Mouse (Mus musculus): ENCODE measurements around the gene Asxl2. TPM values are rescaled to one million over a fixed set of nuclear protein-coding genes. Genes with fewer than 3 reads are reported as not detected.

Asxl2 gene
- polyA plus RNA-seq (2016; fragmentation: Nextera tagmentation; extraction: Ambion mirVana): 19.2 and 20.9 TPM in 2 replicates

- ATAC-seq (ENCODE audit: low FRiP score): peak; percentile 95
- under 1% methylated on average over 53 of the region's 53 CpGs for WGBS
- H3K4me1 ChIP-seq: peaks cover 17% of the 10 kb centered on the region
- peak within 1 kb of the TSS; percentile 63 for H3K4me2 ChIP-seq (replicated peaks)
- H3K4me3 ChIP-seq: peak within 1 kb of the TSS; percentile 91
- H3K9ac ChIP-seq: peak within 1 kb of the TSS; percentile 91
- no peaks in the 10 kb centered on the region for H3K27me3 ChIP-seq
- no peaks in the 10 kb centered on the region for H3K9me3 ChIP-seq (replicated peaks)
- peak within 1 kb of the TSS; percentile 96 for H3K27ac ChIP-seq
- H3K36me3 ChIP-seq: peaks cover 10% of the 10 kb centered on the region
Measured at GRCm38 (mm10) chr12:3426530-3427034, at the start of gene Asxl2. Gene Asxl2, plus strand, starts transcription at chr12:3426857.

- 15% methylated on average over 3 of the region's 3 CpGs for WGBS
- no peak overlapping the region for H3K9ac ChIP-seq
- no peak overlapping the region for H3K4me3 ChIP-seq
- H3K4me2 ChIP-seq (replicated peaks): no peak overlapping the region
- H3K27ac ChIP-seq: no peak overlapping the region
- peaks cover 55% of the 10 kb centered on the region for H3K36me3 ChIP-seq
- peaks cover 10% of the 10 kb centered on the region for H3K4me1 ChIP-seq
- no peaks in the 10 kb centered on the region for H3K27me3 ChIP-seq
- no peak for ATAC-seq (ENCODE audit: low FRiP score)
- no peaks in the 10 kb centered on the region for H3K9me3 ChIP-seq (replicated peaks)
Measured at GRCm38 (mm10) chr12:3377190-3377589, 49.5 kb upstream of the Asxl2 start.

- H3K36me3 ChIP-seq: peaks cover 61% of the 10 kb centered on the region
Measured at GRCm38 (mm10) chr12:3377755-3378154, 48.9 kb upstream of the Asxl2 start.

GRCm38 (mm10) chr12:3384860-3385259, 41.8 kb upstream of the Asxl2 start:
- H3K27me3 ChIP-seq: no peaks in the 10 kb centered on the region
- H3K27ac ChIP-seq: no peak overlapping the region
- H3K4me3 ChIP-seq: no peak overlapping the region
- no peak overlapping the region for H3K9ac ChIP-seq
- H3K4me1 ChIP-seq: peaks cover 9% of the 10 kb centered on the region
- H3K36me3 ChIP-seq: peaks cover 69% of the 10 kb centered on the region
- WGBS: 65% methylated on average over 1 of the region's 1 CpGs
- H3K4me2 ChIP-seq (replicated peaks): no peak overlapping the region
- no peaks in the 10 kb centered on the region for H3K9me3 ChIP-seq (replicated peaks)
- ATAC-seq (ENCODE audit: low FRiP score): no peak

More at GRCm38 (mm10) chr12:3377755-3378154, 48.9 kb upstream of the Asxl2 start:
- Histone ChIP-seq H3K9ac (no peak overlapping the region), H3K4me3 (no peak overlapping the region), H3K27me3 (no peaks in the 10 kb centered on the region), H3K9me3 (replicated peaks) (no peaks in the 10 kb centered on the region), H3K4me2 (replicated peaks) (no peak overlapping the region), H3K4me1 (peaks cover 5% of the 10 kb centered on the region; the same call in 1 of the 2 replicates), H3K27ac (no peak overlapping the region)
- no peak for ATAC-seq (ENCODE audit: low FRiP score)
- 79% methylated on average over 5 of the region's 5 CpGs for WGBS

- 86% methylated on average over 6 of the region's 6 CpGs for WGBS
Measured at GRCm38 (mm10) chr12:3385271-3385670, 41.4 kb upstream of the Asxl2 start.

GRCm38 (mm10) chr12:3385940-3386339, 40.7 kb upstream of the Asxl2 start:
- peaks cover 9% of the 10 kb centered on the region for H3K4me1 ChIP-seq
- ATAC-seq (ENCODE audit: low FRiP score): peak; percentile 41; the same call in 1 of the 2 replicates
- peaks cover 73% of the 10 kb centered on the region for H3K36me3 ChIP-seq
- H3K27me3 ChIP-seq: no peaks in the 10 kb centered on the region
- peak overlapping the region; percentile 52; the same call in 1 of the 2 replicates for H3K27ac ChIP-seq
- no peak overlapping the region for H3K4me3 ChIP-seq
- WGBS: 65% methylated on average over 10 of the region's 10 CpGs
- H3K9me3 ChIP-seq (replicated peaks): no peaks in the 10 kb centered on the region
- no peak overlapping the region for H3K4me2 ChIP-seq (replicated peaks)
- H3K9ac ChIP-seq: no peak overlapping the region

More at GRCm38 (mm10) chr12:3385271-3385670, 41.4 kb upstream of the Asxl2 start:
- no peak overlapping the region for H3K4me2 ChIP-seq (replicated peaks)
- H3K9me3 ChIP-seq (replicated peaks): no peaks in the 10 kb centered on the region
- peaks cover 9% of the 10 kb centered on the region for H3K4me1 ChIP-seq
- H3K27me3 ChIP-seq: no peaks in the 10 kb centered on the region
- H3K27ac ChIP-seq: no peak overlapping the region
- ATAC-seq (ENCODE audit: low FRiP score): no peak
- H3K4me3 ChIP-seq: no peak overlapping the region
- H3K9ac ChIP-seq: no peak overlapping the region
- H3K36me3 ChIP-seq: peaks cover 71% of the 10 kb centered on the region

DNA sequence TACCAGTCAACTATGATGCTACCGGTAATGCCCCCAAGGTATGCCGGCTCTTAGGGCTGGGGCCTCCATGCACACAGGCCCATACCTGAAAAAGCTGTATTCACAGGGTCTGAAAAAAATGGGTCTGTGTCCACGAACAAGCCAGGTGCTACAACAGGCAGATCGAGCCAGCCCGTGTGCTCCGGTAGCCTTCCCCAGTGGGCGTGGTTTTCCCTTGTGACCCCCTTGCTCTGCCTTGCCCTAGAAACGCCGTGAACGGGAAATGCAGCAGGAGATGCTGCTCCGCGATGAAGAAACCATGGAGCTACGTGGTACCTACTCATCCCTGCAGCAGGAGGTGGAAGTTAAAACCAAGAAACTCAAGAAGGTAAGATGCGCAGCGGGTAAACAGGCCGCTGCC, 38.8 kb upstream of the Asxl2 start:
- Histone ChIP-seq H3K27ac (no peak overlapping the region), H3K9me3 (replicated peaks) (no peaks in the 10 kb centered on the region), H3K4me2 (replicated peaks) (no peak overlapping the region), H3K27me3 (no peaks in the 10 kb centered on the region), H3K9ac (no peak overlapping the region), H3K4me3 (no peak overlapping the region), H3K4me1 (peaks cover 9% of the 10 kb centered on the region), H3K36me3 (peaks cover 67% of the 10 kb centered on the region)
- ATAC-seq (ENCODE audit: low FRiP score): no peak
- WGBS: 93% methylated on average over 16 of the region's 16 CpGs

DNA sequence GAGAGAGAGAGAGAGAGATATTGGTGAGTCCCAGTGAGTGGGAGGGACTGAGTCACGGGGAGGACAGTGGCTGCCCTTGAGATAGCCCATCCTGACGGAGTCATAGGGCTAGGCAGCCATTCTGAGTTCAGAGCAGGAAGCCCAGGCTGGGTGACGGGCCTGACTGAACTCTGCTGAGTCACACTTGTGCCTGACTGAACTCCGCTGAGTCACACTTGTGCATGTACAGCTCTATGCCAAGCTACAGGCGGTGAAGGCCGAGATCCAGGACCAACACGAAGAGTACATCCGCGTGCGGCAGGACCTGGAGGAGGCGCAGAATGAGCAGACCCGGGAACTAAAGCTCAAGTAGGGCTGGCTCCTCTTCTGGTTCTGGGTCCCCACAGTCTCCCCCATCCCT, 37.3 kb upstream of the Asxl2 start:
- WGBS: 91% methylated on average over 12 of the region's 12 CpGs
- peaks cover 76% of the 10 kb centered on the region for H3K36me3 ChIP-seq

DNA sequence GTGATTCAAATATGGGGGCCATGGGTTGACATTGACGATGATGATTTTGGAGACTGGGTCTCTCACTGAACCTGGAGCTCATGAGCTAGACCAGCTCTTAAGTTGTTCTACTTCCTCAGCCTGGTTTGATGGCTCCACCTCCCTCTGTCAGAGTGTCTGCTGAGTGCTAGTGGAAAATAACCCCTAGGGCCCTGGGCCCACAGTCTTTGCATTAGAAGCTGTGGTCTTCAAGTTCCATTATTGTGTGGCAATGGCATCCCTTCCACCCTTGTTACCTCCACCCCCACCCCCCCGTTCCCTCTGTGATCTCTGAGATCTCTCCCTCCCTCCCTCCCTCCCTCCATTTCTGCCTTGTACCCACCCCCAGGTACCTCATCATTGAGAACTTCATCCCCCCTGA, 36.6 kb upstream of the Asxl2 start:
- Histone ChIP-seq H3K27me3 (no peaks in the 10 kb centered on the region), H3K9me3 (replicated peaks) (no peaks in the 10 kb centered on the region), H3K27ac (no peak overlapping the region), H3K4me3 (no peak overlapping the region), H3K9ac (no peak overlapping the region), H3K4me2 (replicated peaks) (no peak overlapping the region), H3K36me3 (peaks cover 82% of the 10 kb centered on the region), H3K4me1 (peaks cover 9% of the 10 kb centered on the region)
- WGBS: 100% methylated on average over 2 of the region's 2 CpGs
- ATAC-seq (ENCODE audit: low FRiP score): no peak

More for the DNA sequence above, 37.3 kb upstream of the Asxl2 start:
- Histone ChIP-seq H3K9ac (no peak overlapping the region), H3K4me3 (no peak overlapping the region), H3K4me2 (replicated peaks) (no peak overlapping the region), H3K27me3 (no peaks in the 10 kb centered on the region), H3K27ac (no peak overlapping the region), H3K9me3 (replicated peaks) (no peaks in the 10 kb centered on the region), H3K4me1 (peaks cover 9% of the 10 kb centered on the region)
- ATAC-seq (ENCODE audit: low FRiP score): no peak

DNA sequence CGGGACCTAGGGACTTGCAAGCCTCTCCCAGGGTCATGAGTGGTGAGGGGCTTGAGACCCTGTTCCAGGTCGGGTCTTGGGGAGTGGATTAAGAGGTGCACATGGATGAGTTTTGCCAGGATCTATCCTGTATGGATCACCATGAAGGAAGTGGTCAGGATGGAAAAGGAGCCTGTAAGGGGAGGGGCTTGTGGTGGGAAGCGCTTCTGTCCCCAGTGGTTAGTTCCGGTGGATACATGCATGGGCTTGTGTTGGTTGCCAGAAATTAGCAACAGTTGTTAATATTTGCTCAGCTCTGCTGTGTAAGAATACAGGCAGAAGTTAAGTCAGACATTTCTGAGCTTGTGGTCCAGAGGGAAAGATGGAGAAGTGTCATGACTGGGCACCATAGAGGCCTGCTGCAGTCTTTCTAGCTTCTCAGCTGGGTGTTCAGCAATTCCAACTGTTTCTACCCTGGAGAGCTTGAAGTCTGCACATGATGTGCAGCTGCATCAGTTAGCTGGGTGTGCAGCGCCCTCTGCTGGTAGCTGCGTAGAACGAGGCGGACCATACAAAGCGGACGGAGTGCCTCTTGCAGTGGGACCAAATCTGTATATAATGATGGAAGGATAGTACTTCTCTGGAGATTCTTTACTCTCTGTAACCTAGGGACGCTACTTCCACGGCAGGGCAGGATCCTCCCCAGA, 35.9 kb upstream of the Asxl2 start:
- H3K27me3 ChIP-seq: no peaks in the 10 kb centered on the region
- H3K4me3 ChIP-seq: no peak overlapping the region
- H3K27ac ChIP-seq: no peak overlapping the region
- no peak overlapping the region for H3K4me2 ChIP-seq (replicated peaks)
- peaks cover 80% of the 10 kb centered on the region for H3K36me3 ChIP-seq
- H3K4me1 ChIP-seq: peaks cover 4% of the 10 kb centered on the region
- WGBS: 29% methylated on average over 12 of the region's 12 CpGs
- H3K9ac ChIP-seq: no peak overlapping the region
- ATAC-seq (ENCODE audit: low FRiP score): peak; percentile 55
- no peaks in the 10 kb centered on the region for H3K9me3 ChIP-seq (replicated peaks)

GRCm38 (mm10) chr12:3391276-3391675, 35.4 kb upstream of the Asxl2 start:
- WGBS: 79% methylated on average over 1 of the region's 1 CpGs
- no peak overlapping the region for H3K27ac ChIP-seq

DNA sequence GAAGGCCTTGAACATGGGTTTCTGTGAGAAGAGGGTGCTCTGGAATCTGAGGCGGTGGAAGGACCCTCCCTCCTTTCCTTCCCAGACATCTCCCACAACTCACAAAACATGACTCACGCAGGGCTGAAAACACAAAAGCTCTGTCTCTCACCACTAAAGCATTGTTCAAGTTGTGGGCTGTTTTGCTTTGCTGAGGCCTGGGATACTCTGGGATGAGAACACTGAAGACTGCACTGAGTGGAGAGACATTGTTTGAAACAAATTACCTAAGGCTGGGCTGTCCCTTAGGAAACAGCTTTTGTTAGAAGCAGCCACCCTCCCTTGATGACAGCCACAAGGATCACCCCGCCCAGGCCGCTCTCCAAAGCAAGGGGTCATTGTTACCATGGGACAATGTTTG, 33.5 kb upstream of the Asxl2 start:
- ATAC-seq (ENCODE audit: low FRiP score): no peak
- H3K36me3 ChIP-seq: peaks cover 62% of the 10 kb centered on the region
- 67% methylated on average over 4 of the region's 4 CpGs for WGBS

More at GRCm38 (mm10) chr12:3391276-3391675, 35.4 kb upstream of the Asxl2 start:
- Histone ChIP-seq H3K4me2 (replicated peaks) (no peak overlapping the region), H3K9ac (no peak overlapping the region), H3K27me3 (no peaks in the 10 kb centered on the region), H3K4me1 (no peaks in the 10 kb centered on the region), H3K9me3 (replicated peaks) (no peaks in the 10 kb centered on the region), H3K36me3 (peaks cover 75% of the 10 kb centered on the region), H3K4me3 (no peak overlapping the region)
- 0 out of 2 replicates have a peak, but pooled peaks have one; percentile 1 for ATAC-seq (ENCODE audit: low FRiP score)

DNA sequence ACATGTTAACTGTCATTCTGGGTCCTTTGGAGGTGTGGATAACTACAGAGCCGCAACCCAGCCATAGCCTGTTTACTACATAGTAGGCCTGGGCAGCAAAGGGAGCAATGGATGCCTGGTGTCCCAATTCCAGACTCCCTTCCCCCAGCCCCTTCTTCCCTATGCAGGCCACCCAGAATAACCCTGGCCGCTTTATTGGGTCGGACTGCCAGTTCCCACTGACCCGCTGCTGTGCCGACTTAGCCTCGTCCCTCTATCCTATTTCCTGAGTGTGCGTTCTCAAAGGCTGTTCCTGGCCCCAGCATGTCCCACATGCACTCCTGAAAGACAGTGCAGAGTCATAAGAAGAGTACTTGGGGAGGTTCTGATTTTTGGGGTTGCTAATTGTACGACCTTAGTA, 29.7 kb upstream of the Asxl2 start:
- H3K27me3 ChIP-seq: no peaks in the 10 kb centered on the region
- H3K27ac ChIP-seq: no peak overlapping the region
- no peaks in the 10 kb centered on the region for H3K4me1 ChIP-seq
- no peak overlapping the region for H3K4me3 ChIP-seq
- H3K9ac ChIP-seq: no peak overlapping the region
- H3K36me3 ChIP-seq: peaks cover 63% of the 10 kb centered on the region
- WGBS: 93% methylated on average over 8 of the region's 8 CpGs
- H3K4me2 ChIP-seq (replicated peaks): no peak overlapping the region
- H3K9me3 ChIP-seq (replicated peaks): no peaks in the 10 kb centered on the region
- ATAC-seq (ENCODE audit: low FRiP score): no peak

More for the DNA sequence above, 33.5 kb upstream of the Asxl2 start:
- no peak overlapping the region for H3K4me3 ChIP-seq
- no peaks in the 10 kb centered on the region for H3K27me3 ChIP-seq
- H3K4me1 ChIP-seq: no peaks in the 10 kb centered on the region
- no peak overlapping the region for H3K4me2 ChIP-seq (replicated peaks)
- no peak overlapping the region for H3K27ac ChIP-seq
- no peak overlapping the region for H3K9ac ChIP-seq
- H3K9me3 ChIP-seq (replicated peaks): no peaks in the 10 kb centered on the region

Data from hindbrain, embryonic 12.5 days (tissue).